Mouse (Mus musculus) embryonic facial prominence, embryonic 12.5 days (tissue): ENCODE measurements at regions not wholly inside any gene's neighbourhood (a gene's known extent, or its start where the extent isn't known, plus 50 kb on each side); places are given as distances from the start of the nearest gene placed in this dataset.
A peak's percentile ranks its signal among the peaks of the same experiment; 100 is the strongest.

Source experiments
- ATAC-seq: fragments of 200-750 bp; cut with Nextera tagmentation; 2 replicates; pipeline ENCODE4 v1.8.0; 2017; ENCODE audit not compliant: insufficient number of reproducible peaks, insufficient read depth, low FRiP score, low TSS enrichment
- H3K27ac ChIP-seq: fragments of 300-500 bp; sonication (generic); 2 replicates; pipeline ENCODE4 v1.5.1; 2016; ENCODE audit warnings: mild to moderate bottlenecking
- H3K27me3 ChIP-seq: fragments of 300-500 bp; sonication (generic); 2 replicates; pipeline ENCODE4 v1.6.1; 2016; ENCODE audit warnings: mild to moderate bottlenecking, moderate library complexity
- H3K36me3 ChIP-seq: fragments of 300-500 bp; sonication (generic); 2 replicates; pipeline ENCODE4 v1.6.1; 2016; ENCODE audit warnings: mild to moderate bottlenecking
- H3K4me1 ChIP-seq: fragments of 300-500 bp; sonication (generic); 2 replicates; pipeline ENCODE4 v1.6.1; 2016
- H3K4me2 ChIP-seq: fragments of 300-500 bp; sonication (generic); replicated peaks from 2 replicates; pipeline ENCODE4 v1.6.1; 2016; ENCODE audit warnings: mild to moderate bottlenecking, moderate library complexity
- H3K4me3 ChIP-seq: fragments of 300-500 bp; sonication (generic); 2 replicates; pipeline ENCODE4 v1.5.1; 2016; ENCODE audit warnings: mild to moderate bottlenecking
- H3K9ac ChIP-seq: fragments of 300-500 bp; sonication (generic); 2 replicates; pipeline ENCODE4 v1.6.1; 2016; ENCODE audit warnings: mild to moderate bottlenecking, moderate library complexity
- H3K9me3 ChIP-seq: fragments of 300-500 bp; sonication (generic); 2 replicates; pipeline ENCODE4 v1.6.1; 2016; ENCODE audit warnings: mild to moderate bottlenecking, moderate library complexity
- WGBS: fragments of 180-500 bp; shearing (Covaris S2); methylation state at CpG from one replicate; pipeline ENCODE4 v1.1.7; 2016; 5-methylcytosine and 5-hydroxymethylcytosine counted together

DNA sequence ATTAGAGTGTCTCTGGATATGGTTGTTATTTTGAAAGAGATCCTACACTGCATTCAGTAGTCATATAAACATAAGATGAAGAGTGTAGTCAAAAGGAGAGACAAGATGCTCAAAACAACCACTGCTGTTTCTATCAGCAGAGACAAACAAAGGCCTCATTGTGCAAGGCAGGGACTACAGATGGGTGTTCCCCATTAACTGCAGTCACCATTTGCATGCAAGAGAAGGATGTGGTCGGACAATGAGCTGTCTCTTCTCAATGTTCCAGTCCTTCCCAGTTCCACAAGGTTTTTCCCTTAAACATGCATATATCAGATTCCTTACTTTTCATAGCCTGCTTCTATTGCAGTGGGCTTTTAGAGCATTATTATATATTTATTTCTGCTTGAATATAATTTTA, 1056.7 kb downstream of the Slc22a22 start:
- no peaks in the 10 kb centered on the region for H3K36me3 ChIP-seq
- no peaks in the 10 kb centered on the region for H3K4me1 ChIP-seq
- WGBS: 32% methylated on average over 1 of the region's 1 CpGs
- no peak for ATAC-seq
- no peak overlapping the region for H3K27ac ChIP-seq
- H3K9me3 ChIP-seq: no peaks in the 10 kb centered on the region
- no peak overlapping the region for H3K4me3 ChIP-seq
- no peak overlapping the region for H3K9ac ChIP-seq
- H3K27me3 ChIP-seq: no peaks in the 10 kb centered on the region
- no peak overlapping the region for H3K4me2 ChIP-seq

DNA sequence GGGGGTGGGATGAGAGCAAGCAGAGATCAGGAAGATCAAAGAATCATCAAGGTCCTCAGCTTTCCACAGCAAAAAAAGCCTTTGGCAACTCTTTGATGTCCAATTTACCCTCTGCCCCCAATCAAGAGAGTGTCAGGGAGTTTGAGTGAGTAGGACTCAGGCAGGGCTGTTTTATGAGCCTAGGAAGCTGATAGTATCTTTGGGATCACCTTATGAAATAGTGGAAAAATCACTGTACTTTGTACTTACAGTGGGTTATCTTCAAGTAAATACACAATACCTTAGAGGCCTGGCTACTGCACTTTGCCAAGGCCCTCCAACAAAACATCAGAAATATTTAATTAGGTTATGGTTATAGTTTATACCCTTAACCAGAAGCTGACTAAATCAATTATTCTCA, 1085.4 kb downstream of the Slc22a22 start:
- ATAC-seq: no peak
- H3K4me2 ChIP-seq: no peak overlapping the region
- H3K27ac ChIP-seq: no peak overlapping the region
- no peaks in the 10 kb centered on the region for H3K36me3 ChIP-seq
- no peak overlapping the region for H3K4me3 ChIP-seq
- H3K27me3 ChIP-seq: no peaks in the 10 kb centered on the region
- no peaks in the 10 kb centered on the region for H3K4me1 ChIP-seq
- H3K9me3 ChIP-seq: no peaks in the 10 kb centered on the region
- H3K9ac ChIP-seq: no peak overlapping the region

DNA sequence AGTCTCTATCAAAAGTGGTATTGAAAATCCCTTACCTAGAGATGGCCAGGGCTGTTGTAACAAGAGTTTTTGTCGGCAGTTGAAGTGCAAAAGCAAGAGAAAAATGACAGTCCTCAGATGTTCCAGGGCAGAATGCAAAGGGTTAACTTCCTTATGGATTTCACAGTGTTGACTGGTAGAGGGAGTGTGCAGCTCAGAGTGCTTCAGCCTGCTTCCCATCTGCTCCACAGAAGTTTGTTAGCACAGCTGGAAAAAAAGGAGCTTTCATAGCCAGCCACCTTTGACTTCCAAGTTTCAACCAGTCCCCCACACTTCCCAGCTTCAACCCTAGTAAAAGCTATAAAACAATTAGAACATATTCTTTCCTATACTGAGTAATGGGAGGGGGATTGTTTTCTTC, 1098.9 kb downstream of the Slc22a22 start:
- H3K36me3 ChIP-seq: no peaks in the 10 kb centered on the region
- WGBS: 33% methylated on average over 1 of the region's 1 CpGs

DNA sequence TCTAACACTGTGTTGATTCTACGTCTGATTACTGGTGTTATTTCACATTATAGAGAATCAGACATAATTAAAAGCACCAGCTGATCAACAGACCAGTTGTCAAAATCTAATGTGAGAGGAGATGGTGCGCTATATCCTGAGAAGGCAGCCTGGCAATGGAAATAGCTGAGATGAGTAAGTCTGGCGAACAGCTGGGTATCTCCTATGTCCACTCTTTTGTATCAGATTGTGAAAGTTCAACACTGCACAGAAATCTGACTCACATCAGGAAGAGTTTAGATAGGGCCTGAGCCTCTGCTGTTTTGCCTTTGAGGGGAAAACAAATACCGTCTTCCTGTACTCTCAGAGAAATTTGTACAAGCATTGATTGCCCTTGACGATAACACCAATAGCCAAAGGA, 1126.5 kb downstream of the Slc22a22 start:
- Histone ChIP-seq H3K4me3 (no peak overlapping the region), H3K4me1 (no peaks in the 10 kb centered on the region), H3K27ac (no peak overlapping the region), H3K36me3 (no peaks in the 10 kb centered on the region), H3K9me3 (no peaks in the 10 kb centered on the region), H3K27me3 (no peaks in the 10 kb centered on the region), H3K4me2 (no peak overlapping the region), H3K9ac (no peak overlapping the region)
- ATAC-seq: no peak
- WGBS: 49% methylated on average over 5 of the region's 5 CpGs

More for the DNA sequence above, 1098.9 kb downstream of the Slc22a22 start:
- H3K4me2 ChIP-seq: no peak overlapping the region
- H3K4me3 ChIP-seq: no peak overlapping the region
- no peaks in the 10 kb centered on the region for H3K9me3 ChIP-seq
- H3K27me3 ChIP-seq: no peaks in the 10 kb centered on the region
- 0 out of 2 replicates have a peak, but pooled peaks cover 4% of the 10 kb centered on the region for H3K4me1 ChIP-seq
- H3K9ac ChIP-seq: no peak overlapping the region
- no peak for ATAC-seq
- no peak overlapping the region for H3K27ac ChIP-seq

DNA sequence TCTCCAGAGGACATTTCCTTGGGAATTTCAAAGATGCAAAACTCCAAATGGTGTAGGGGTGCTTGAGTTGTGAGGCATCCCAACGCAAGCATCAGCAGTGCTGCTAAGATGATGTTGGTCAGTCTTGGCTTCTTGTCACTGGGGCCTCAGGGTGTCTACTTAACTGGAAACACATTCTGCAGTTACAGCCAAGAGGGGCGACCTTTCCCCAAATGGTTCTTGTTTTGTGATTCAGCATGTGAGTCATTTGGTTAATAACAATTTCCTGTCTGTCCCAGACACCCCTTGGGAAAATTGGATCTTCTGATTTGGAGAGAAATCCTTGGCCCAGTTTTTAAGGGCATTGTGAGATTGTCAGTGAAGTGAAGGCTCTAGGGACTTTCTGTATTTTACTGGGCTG, 1131.3 kb downstream of the Slc22a22 start:
- H3K4me3 ChIP-seq: no peak overlapping the region
- H3K4me1 ChIP-seq: 0 out of 2 replicates have a peak, but pooled peaks cover 3% of the 10 kb centered on the region
- ATAC-seq: no peak
- H3K9ac ChIP-seq: no peak overlapping the region
- no peaks in the 10 kb centered on the region for H3K27me3 ChIP-seq
- H3K4me2 ChIP-seq: no peak overlapping the region
- H3K27ac ChIP-seq: no peak overlapping the region
- WGBS: 18% methylated on average over 2 of the region's 2 CpGs
- no peaks in the 10 kb centered on the region for H3K36me3 ChIP-seq
- no peaks in the 10 kb centered on the region for H3K9me3 ChIP-seq

DNA sequence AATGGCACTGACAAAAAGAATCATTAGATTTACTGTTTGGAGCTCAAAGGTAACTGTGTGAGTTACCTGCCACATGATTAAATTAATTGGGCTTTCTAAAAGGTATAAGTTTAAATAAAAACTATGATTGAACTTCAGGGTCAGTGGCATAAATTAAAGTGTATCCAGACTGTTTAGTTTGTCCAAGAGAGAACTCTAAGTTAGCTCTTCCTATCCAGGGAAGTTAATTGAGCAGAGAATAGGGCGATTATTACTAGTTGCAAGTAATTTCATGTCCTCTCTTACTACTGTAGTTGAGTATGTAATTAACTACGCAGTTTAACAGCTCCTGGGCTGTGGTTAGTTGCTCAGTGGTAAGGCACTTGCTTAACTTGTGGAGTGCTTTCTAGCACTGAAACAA, 1132.5 kb downstream of the Slc22a22 start:
- H3K4me2 ChIP-seq: no peak overlapping the region
- ATAC-seq: no peak
- WGBS: 67% methylated on average over 2 of the region's 2 CpGs
- H3K4me1 ChIP-seq: 0 out of 2 replicates have a peak, but pooled peaks cover 3% of the 10 kb centered on the region
- H3K27me3 ChIP-seq: no peaks in the 10 kb centered on the region
- H3K4me3 ChIP-seq: no peak overlapping the region
- no peak overlapping the region for H3K9ac ChIP-seq
- no peaks in the 10 kb centered on the region for H3K9me3 ChIP-seq
- no peak overlapping the region for H3K27ac ChIP-seq
- H3K36me3 ChIP-seq: no peaks in the 10 kb centered on the region

DNA sequence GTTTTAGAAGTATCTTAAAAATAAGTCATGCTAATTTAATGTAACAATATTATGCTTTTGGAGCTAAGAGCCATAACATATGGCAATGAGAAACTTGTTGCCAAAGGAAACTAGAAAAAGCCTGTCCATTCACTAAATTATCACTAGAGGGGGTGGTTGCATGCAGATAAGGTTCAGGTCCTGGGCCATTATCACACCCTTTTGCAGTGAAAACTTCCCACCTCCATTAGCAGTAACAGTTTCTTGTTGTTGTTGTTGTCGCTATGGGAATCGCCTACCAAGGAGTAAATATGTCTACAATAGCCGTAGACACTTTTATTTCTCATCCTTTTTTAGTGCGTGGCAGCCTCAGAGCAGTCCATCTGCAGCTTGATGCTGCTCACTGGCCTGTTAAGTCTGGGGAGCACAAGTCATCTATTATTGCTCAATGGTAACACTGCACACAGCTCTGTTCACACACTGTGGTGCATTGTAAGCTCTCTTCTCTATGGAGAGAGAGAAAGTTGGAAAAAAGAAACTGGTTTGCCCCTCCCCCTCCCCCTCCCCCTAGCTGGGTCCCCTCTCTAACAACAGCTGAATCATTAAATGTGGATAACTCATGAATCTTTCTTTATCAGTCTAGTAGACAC, 1133.0 kb downstream of the Slc22a22 start:
- no peak overlapping the region for H3K27ac ChIP-seq
- H3K9me3 ChIP-seq: no peaks in the 10 kb centered on the region
- ATAC-seq: 0 out of 2 replicates have a peak, but pooled peaks have one; percentile 22
- H3K4me1 ChIP-seq: 0 out of 2 replicates have a peak, but pooled peaks cover 3% of the 10 kb centered on the region
- WGBS: 51% methylated on average over 4 of the region's 4 CpGs
- H3K4me3 ChIP-seq: no peak overlapping the region
- H3K27me3 ChIP-seq: no peaks in the 10 kb centered on the region
- no peak overlapping the region for H3K9ac ChIP-seq
- H3K4me2 ChIP-seq: no peak overlapping the region
- H3K36me3 ChIP-seq: no peaks in the 10 kb centered on the region

DNA sequence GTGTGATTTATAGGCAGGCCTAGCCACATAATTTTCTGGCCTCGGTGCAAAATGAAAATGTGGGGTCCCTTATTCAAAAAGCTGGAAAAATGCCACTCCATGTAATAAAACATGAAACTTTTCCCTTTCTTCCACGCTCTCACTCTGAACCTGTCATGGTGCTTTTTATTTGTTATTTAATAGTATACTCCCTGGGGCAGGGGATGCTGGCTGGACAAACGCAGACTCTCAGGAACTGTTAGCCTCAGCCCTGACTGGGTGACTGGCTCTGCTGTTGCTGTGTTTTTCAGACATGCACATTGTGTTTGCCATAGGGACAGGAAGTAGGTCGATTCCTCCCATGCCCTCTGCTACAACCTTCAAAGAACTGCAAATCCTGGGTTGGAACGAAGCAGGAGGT, 1139.5 kb downstream of the Slc22a22 start:
- Histone ChIP-seq H3K4me3 (no peak overlapping the region), H3K4me2 (no peak overlapping the region), H3K9me3 (no peaks in the 10 kb centered on the region), H3K36me3 (no peaks in the 10 kb centered on the region), H3K27ac (no peak overlapping the region), H3K9ac (no peak overlapping the region), H3K27me3 (no peaks in the 10 kb centered on the region), H3K4me1 (peaks cover 15% of the 10 kb centered on the region)
- WGBS: 26% methylated on average over 5 of the region's 5 CpGs
- no peak for ATAC-seq

DNA sequence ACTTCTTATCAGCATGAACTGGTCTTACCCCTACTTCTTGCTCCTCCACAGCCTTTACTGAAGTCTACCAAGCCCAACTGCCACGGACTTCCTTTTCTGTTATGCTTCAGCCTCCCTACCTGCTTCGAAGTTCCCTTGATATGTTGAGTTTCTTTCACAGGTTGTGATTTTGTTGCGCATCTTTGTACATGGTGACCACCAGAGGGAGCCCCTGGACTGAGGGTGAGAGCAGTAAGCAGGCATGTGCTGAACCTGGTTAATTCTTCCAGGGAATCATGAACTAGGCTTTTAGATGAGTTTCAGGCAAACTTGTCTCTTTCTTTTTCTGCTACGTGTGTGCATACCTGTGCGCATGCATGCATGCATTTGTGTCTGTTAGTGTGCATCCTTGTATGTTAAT, 1141.0 kb downstream of the Slc22a22 start:
- no peaks in the 10 kb centered on the region for H3K36me3 ChIP-seq
- no peak overlapping the region for H3K4me3 ChIP-seq
- H3K9me3 ChIP-seq: no peaks in the 10 kb centered on the region
- H3K27ac ChIP-seq: no peak overlapping the region
- H3K4me1 ChIP-seq: peaks cover 15% of the 10 kb centered on the region
- H3K27me3 ChIP-seq: no peaks in the 10 kb centered on the region
- ATAC-seq: no peak
- no peak overlapping the region for H3K4me2 ChIP-seq
- H3K9ac ChIP-seq: no peak overlapping the region
- 38% methylated on average over 5 of the region's 5 CpGs for WGBS

DNA sequence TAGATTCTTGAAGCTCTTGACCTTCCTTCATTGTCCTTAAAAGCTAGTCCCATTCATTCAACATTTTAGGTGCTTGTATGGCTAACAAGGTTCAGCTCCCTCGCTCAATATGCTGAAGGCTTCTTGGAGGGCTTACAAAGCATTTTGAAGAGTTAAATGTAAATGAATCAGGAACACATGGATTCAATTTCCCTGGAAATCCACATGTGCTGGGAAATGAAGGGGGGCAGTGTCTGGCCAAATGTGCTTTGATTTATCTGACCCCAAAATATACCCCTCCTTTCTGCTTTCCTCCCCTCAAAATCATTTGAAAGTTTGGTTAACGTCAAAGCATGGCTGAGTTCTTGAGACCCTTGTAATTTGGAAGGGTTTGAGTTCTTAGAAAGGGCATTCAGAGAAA, 1142.4 kb downstream of the Slc22a22 start:
- no peak overlapping the region for H3K9ac ChIP-seq
- peak overlapping the region; percentile 73; the same call in 1 of the 2 replicates for H3K27ac ChIP-seq
- no peaks in the 10 kb centered on the region for H3K9me3 ChIP-seq
- peak; percentile 41; the same call in 1 of the 2 replicates for ATAC-seq
- H3K4me2 ChIP-seq: no peak overlapping the region
- H3K4me1 ChIP-seq: peaks cover 15% of the 10 kb centered on the region
- no peaks in the 10 kb centered on the region for H3K27me3 ChIP-seq
- H3K36me3 ChIP-seq: no peaks in the 10 kb centered on the region
- no peak overlapping the region for H3K4me3 ChIP-seq
- WGBS: 17% methylated on average over 2 of the region's 2 CpGs

DNA sequence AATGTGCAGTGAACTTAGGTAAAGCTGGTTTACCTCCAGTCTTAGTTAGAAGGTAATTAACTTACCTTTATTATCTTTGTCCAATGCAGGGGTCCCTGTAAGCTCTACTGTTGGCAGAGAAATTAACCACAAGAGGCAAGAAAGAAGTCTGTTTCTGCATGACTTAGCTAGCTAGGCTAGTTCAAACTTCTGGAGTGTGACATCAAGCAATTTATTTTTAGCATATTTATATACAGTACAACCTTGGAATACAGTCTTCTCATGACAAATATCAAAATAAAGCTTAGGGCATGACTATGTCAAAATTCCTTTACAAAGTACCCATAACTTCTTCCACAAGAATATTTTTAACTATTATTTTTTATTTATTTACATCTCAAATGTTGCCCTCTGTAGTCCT, 1156.9 kb downstream of the Slc22a22 start:
- H3K27ac ChIP-seq: no peak overlapping the region
- ATAC-seq: no peak
- no peaks in the 10 kb centered on the region for H3K4me1 ChIP-seq
- H3K27me3 ChIP-seq: no peaks in the 10 kb centered on the region
- no peak overlapping the region for H3K4me3 ChIP-seq
- H3K9me3 ChIP-seq: no peaks in the 10 kb centered on the region
- no peak overlapping the region for H3K9ac ChIP-seq
- no peaks in the 10 kb centered on the region for H3K36me3 ChIP-seq
- H3K4me2 ChIP-seq: no peak overlapping the region

DNA sequence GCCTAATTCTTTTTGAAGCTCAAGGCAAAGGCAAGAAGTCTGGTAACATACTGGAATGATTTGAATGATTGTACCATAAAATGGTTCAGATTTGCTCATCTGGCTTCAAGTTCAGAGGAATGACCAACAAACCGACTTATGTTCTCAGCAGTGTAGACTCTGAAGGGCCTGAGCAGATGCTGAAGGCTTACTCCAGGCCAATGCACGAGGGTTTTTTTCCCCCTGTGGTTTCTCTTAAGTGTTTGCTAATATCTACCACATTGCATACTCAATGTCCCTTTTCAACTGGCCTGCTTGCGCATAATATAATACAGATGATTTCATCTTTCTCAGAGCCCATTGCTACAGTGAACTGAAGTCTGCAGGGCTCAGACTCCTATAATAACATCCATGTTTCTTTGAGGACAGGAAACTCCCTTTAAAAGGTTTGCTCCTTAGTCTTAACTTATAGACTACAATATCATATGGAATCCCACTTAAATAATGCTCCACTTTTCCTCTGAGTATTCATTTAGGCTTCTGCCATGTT, 1182.5 kb downstream of the Slc22a22 start:
- H3K4me3 ChIP-seq: no peak overlapping the region
- WGBS: 26% methylated on average over 3 of the region's 3 CpGs
- no peak overlapping the region for H3K9ac ChIP-seq
- no peak overlapping the region for H3K27ac ChIP-seq
- ATAC-seq: peak; percentile 85
- H3K4me1 ChIP-seq: peaks cover 6% of the 10 kb centered on the region; the same call in 1 of the 2 replicates
- H3K27me3 ChIP-seq: no peaks in the 10 kb centered on the region
- no peaks in the 10 kb centered on the region for H3K9me3 ChIP-seq
- H3K4me2 ChIP-seq: no peak overlapping the region
- H3K36me3 ChIP-seq: no peaks in the 10 kb centered on the region
